Mouse (Mus musculus) lung, postnatal 0 days (tissue): ENCODE measurements at regions not wholly inside any gene's neighbourhood (a gene's known extent, or its start where the extent isn't known, plus 50 kb on each side); places are given as distances from the start of the nearest gene placed in this dataset.

Experiments used
- ATAC-seq: fragments of 200-750 bp; cut with Nextera tagmentation; 2 replicates; pipeline ENCODE4 v1.8.0; 2017; ENCODE audit warnings: moderate library complexity
- DNase-seq: peaks from one replicate; pipeline ENCODE4 v3.0.0-alpha.2; 2016; ENCODE audit warnings: low spot score
- H3K27ac ChIP-seq: fragments of 300-500 bp; sonication (generic); 2 replicates; pipeline ENCODE4 v1.5.1; 2014; ENCODE audit warnings: antibody characterized with exemption, mild to moderate bottlenecking, low read length, mixed read lengths
- H3K27me3 ChIP-seq: fragments of 300-500 bp; sonication (generic); replicated peaks from 2 replicates; pipeline ENCODE4 v1.6.1; 2014; ENCODE audit warnings: low read length, mixed read lengths; ENCODE audit not compliant: insufficient read depth
- H3K36me3 ChIP-seq: fragments of 300-500 bp; sonication (generic); 2 replicates; pipeline ENCODE4 v1.6.1; 2014; ENCODE audit warnings: low read length, mixed read lengths; ENCODE audit not compliant: insufficient read depth
- H3K4me1 ChIP-seq: fragments of 300-500 bp; sonication (generic); 2 replicates; pipeline ENCODE4 v1.6.1; 2014; ENCODE audit warnings: antibody characterized with exemption, low read depth, low read length, mixed read lengths; ENCODE audit not compliant: insufficient read depth
- H3K4me2 ChIP-seq: fragments of 300-500 bp; sonication (generic); replicated peaks from 2 replicates; pipeline ENCODE4 v1.6.1; 2014; ENCODE audit warnings: low read depth, mild to moderate bottlenecking, low read length, moderate library complexity, mixed read lengths
- H3K4me3 ChIP-seq: fragments of 300-500 bp; sonication (generic); 2 replicates; pipeline ENCODE4 v1.5.1; 2014; ENCODE audit warnings: low read depth, low read length
- H3K9ac ChIP-seq: fragments of 300-500 bp; sonication (generic); replicated peaks from 2 replicates; pipeline ENCODE4 v1.6.1; 2014; ENCODE audit warnings: low read depth, mild to moderate bottlenecking
- H3K9me3 ChIP-seq: fragments of 300-500 bp; sonication (generic); 2 replicates; pipeline ENCODE4 v1.6.1; 2016; ENCODE audit warnings: low read length, mixed read lengths
- CTCF ChIP-seq: IDR thresholded peaks from 2 replicates; pipeline ENCODE4 v1.5.1; 2016; ENCODE audit warnings: antibody characterized with exemption, mild to moderate bottlenecking
- EP300 ChIP-seq: IDR thresholded peaks from 2 replicates; pipeline ENCODE4 v1.6.1; 2016; ENCODE audit warnings: antibody characterized with exemption, mild to moderate bottlenecking, control low read depth
- WGBS: fragments of 180-500 bp; shearing (Covaris S2); extraction: QIAGEN DNeasy Blood & Tissue Kit; methylation state at CpG from one replicate; pipeline ENCODE4 v1.1.7; 2014; 5-methylcytosine and 5-hydroxymethylcytosine counted together

DNA sequence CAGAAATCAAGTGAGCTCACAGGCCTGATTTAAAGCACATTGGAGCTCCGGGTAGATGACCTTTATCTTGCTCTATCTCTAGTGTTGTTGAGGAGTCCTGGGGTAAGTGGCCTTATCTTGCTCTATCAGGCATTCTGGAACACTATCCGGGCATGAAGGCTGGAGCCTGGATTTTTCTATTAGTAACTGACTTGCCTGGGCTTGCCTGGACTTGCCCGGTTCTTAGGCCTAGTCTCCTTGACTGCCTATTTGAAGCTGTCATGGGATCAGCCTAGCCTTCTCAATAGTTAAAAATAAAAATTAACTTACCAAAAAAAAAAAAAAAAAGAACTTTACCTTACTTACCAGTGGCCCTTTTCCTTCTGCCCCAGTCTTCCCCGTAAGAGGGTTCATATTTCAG is 617.8 kb downstream of the Zfp706 start:
- TF ChIP-seq EP300 (no peak), CTCF (no peak)
- no peak overlapping the region for H3K27ac ChIP-seq
- ATAC-seq (no peak), DNase-seq (no peak)
- H3K36me3 ChIP-seq: no peaks in the 10 kb centered on the region
- H3K9ac ChIP-seq: no peak overlapping the region
- no peak overlapping the region for H3K4me3 ChIP-seq
- H3K4me2 ChIP-seq: no peak overlapping the region
- H3K9me3 ChIP-seq: no peaks in the 10 kb centered on the region
- H3K4me1 ChIP-seq: no peaks in the 10 kb centered on the region
- 43% methylated on average over 4 of the region's 4 CpGs for WGBS
- no peaks in the 10 kb centered on the region for H3K27me3 ChIP-seq

DNA sequence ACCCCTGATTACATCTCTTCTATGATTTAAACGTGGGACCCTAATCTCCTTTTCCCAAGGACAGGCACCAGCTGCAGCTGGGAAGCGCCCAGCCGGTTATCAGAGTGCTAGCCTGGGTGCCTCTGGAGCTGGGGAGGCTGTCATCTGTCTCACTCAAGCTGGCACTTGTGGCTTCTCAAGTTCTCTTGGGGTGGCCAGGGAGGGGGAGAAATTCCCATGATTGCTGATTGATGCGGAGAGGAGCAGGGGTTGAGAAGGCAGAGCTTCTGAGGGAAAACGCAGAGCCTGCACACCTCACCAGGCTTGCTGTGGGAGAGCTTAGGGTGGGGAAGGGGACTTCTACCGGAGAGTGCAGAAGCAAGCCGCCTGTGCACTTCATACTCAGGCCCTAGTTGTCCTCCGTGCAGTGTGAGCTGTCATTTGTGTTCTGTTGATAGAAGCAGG is 626.3 kb downstream of the Zfp706 start:
- no peak overlapping the region for H3K9ac ChIP-seq
- ATAC-seq (no peak), DNase-seq (no peak)
- no peak overlapping the region for H3K4me3 ChIP-seq
- peak overlapping the region; percentile 33 for H3K4me2 ChIP-seq
- TF ChIP-seq EP300 (no peak), CTCF (no peak)
- no peaks in the 10 kb centered on the region for H3K9me3 ChIP-seq
- H3K27ac ChIP-seq: no peak overlapping the region
- no peaks in the 10 kb centered on the region; the same call in 1 of the 2 replicates for H3K4me1 ChIP-seq
- 11% methylated on average over 8 of the region's 8 CpGs for WGBS
- H3K27me3 ChIP-seq: no peaks in the 10 kb centered on the region
- no peaks in the 10 kb centered on the region for H3K36me3 ChIP-seq

DNA sequence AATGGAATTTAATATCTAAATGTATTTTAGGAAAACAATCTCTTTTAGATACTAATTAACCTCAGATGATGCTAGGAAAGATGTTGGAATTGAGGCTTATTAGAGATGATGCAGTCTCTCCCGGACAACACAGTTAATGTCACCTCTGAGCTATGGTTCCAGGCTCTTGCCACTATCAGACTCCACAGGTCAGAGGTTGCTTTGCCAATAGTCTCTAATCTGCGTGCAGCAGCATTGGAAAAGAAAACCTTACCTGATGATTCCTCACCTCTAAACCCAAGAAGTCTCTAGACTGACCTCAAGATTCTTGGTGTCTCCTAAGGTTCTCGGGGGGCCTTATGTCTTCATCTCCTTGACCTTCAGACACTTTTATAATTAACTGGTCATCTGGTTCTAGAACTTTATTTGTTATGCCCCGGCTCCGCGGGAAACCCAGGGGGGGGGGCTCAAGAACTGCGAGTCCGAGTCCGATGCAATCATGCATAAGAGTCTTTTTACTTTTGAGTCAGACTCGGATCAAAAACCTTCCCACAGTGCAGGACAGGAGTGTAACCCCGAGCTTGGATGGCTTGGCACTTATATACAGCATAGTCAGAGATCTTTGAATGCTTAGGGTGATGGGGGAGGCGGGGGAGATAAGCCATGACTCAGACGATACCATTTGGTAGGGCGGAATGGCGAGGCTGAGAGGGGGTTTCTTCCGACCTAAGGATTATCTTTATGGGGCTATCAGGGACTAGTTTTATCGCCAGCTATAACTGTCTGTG is 626.9 kb downstream of the Zfp706 start:
- no peak for DNase-seq
- H3K27ac ChIP-seq: no peak overlapping the region
- H3K36me3 ChIP-seq: no peaks in the 10 kb centered on the region
- H3K4me1 ChIP-seq: peaks cover 2% of the 10 kb centered on the region; the same call in 1 of the 2 replicates
- no peak overlapping the region for H3K9ac ChIP-seq
- TF ChIP-seq EP300 (no peak), CTCF (no peak)
- no peaks in the 10 kb centered on the region for H3K27me3 ChIP-seq
- no peak overlapping the region for H3K4me3 ChIP-seq
- H3K4me2 ChIP-seq: peak overlapping the region; percentile 33
- no peaks in the 10 kb centered on the region for H3K9me3 ChIP-seq
- ATAC-seq: no peak
- 15% methylated on average over 17 of the region's 17 CpGs for WGBS

DNA sequence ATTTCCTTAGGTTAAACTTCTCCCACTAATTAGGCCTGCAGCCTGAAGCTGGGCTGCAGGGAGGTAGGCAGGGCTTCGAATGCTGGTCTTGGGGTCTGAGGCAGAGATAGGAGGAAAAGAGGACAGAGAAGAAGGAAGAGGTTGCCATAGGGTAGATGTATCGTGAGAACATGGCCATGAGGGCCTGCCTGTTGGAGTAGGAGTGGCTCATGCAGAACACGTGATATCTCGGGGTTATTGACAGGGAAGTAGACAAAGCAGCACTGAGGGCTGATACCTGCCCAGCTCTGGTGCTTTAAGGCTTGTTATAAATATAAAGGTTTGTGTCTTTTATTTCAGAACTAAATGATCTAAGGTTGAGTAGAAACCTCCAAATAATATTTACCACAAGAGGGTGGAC is 628.9 kb downstream of the Zfp706 start:
- no peak for TF ChIP-seq CTCF
- TF ChIP-seq EP300: no peak
- Histone ChIP-seq H3K4me3 (no peak overlapping the region), H3K4me1 (peaks cover 9% of the 10 kb centered on the region; the same call in 1 of the 2 replicates), H3K27ac (no peak overlapping the region), H3K9me3 (no peaks in the 10 kb centered on the region), H3K36me3 (no peaks in the 10 kb centered on the region), H3K4me2 (no peak overlapping the region), H3K9ac (no peak overlapping the region), H3K27me3 (no peaks in the 10 kb centered on the region)
- DNase-seq (no peak), ATAC-seq (no peak)
- WGBS: 92% methylated on average over 4 of the region's 4 CpGs

DNA sequence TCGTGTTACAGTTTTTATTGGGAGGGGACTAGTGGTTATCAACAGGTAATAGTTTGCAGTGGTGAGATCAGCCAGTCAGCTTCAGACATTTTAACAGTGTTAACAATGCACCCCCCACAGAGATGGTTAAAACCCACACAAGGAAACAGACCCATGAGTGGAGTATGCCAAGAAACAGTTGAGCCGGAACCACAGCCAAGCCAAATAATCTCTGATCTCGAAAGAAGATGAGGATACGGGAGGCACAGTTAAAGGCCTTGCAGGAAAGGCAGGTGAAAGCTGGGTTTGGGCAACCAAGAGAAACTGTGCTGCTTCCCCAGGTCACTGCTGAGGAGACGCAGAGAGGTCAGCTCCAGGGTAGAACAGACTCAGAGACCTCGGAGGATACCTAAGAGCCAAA is 631.0 kb downstream of the Zfp706 start:
- H3K4me2 ChIP-seq: no peak overlapping the region
- TF ChIP-seq EP300: no peak
- no peak for TF ChIP-seq CTCF
- no peak for DNase-seq
- 60% methylated on average over 6 of the region's 6 CpGs for WGBS
- no peak for ATAC-seq
- H3K27ac ChIP-seq: no peak overlapping the region
- H3K9me3 ChIP-seq: no peaks in the 10 kb centered on the region
- no peak overlapping the region for H3K9ac ChIP-seq
- peaks cover 9% of the 10 kb centered on the region; the same call in 1 of the 2 replicates for H3K4me1 ChIP-seq
- no peaks in the 10 kb centered on the region for H3K27me3 ChIP-seq
- no peaks in the 10 kb centered on the region for H3K36me3 ChIP-seq
- H3K4me3 ChIP-seq: no peak overlapping the region

DNA sequence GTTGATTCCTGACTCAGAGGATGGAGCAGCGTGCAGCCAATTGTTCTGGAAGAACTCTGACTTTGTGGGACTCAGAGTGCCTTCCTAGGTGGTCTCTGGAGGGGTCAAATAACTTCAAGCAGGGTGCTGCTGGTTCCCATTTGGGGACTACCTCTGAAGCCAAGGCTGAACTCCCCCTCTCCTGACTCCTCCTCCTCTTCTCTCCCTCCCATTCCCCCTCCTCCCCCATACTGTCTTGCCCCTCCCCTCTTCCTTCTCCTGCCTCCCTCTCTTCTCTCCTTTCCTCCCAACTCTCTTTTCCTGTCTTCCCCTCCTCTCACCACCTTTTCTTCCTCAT is 632.1 kb downstream of the Zfp706 start:
- no peak; the same call in 1 of the 2 replicates for ATAC-seq
- 0% methylated on average over 1 of the region's 1 CpGs for WGBS

More for the DNA sequence above, 632.1 kb downstream of the Zfp706 start:
- DNase-seq: no peak
- Histone ChIP-seq H3K9me3 (no peaks in the 10 kb centered on the region), H3K27ac (peak overlapping the region; percentile 95), H3K4me1 (peaks cover 9% of the 10 kb centered on the region; the same call in 1 of the 2 replicates), H3K4me3 (peak overlapping the region; percentile 35), H3K4me2 (peak overlapping the region; percentile 62), H3K9ac (no peak overlapping the region), H3K36me3 (no peaks in the 10 kb centered on the region), H3K27me3 (no peaks in the 10 kb centered on the region)
- TF ChIP-seq EP300: no peak
